Mouse (Mus musculus) CH12.LX (cell line): Measurements from ENCODE around the gene Frmd4a. TPM values are rescaled to one million over a fixed set of nuclear protein-coding genes. Genes with fewer than 3 reads are reported as not detected.

Experiments used
- DNase-seq: peaks from one replicate; pipeline ENCODE4 v3.0.0-alpha.2; 2013; ENCODE audit errors: extremely low read depth
- H3K27ac ChIP-seq: 2 replicates; pipeline ENCODE4 v1.5.1; 2012; ENCODE audit warnings: low read depth, mild to moderate bottlenecking, control low read depth, moderate library complexity; ENCODE audit not compliant: insufficient read depth
- H3K27me3 ChIP-seq: replicated peaks from 2 replicates; pipeline ENCODE3; 2012; ENCODE audit warnings: inconsistent platforms
- H3K36me3 ChIP-seq, 2 experiments: replicated peaks in 1 of 2; 2 replicates each; pipeline versions ENCODE3 to v1.6.1; 2012; ENCODE audit warnings: inconsistent platforms in 1 of 2, low read length in 1 of 2, mild to moderate bottlenecking in 1 of 2, mixed read lengths in 1 of 2, moderate library complexity in 1 of 2; ENCODE audit not compliant: control insufficient read depth in 1 of 2, insufficient read depth in 1 of 2
- H3K4me1 ChIP-seq, 2 experiments: 2 replicates each; pipeline ENCODE4 v1.6.1; 2012; ENCODE audit warnings: inconsistent platforms in 1 of 2, moderate library complexity in 1 of 2; ENCODE audit not compliant: insufficient read depth in 2 of 2, control insufficient read depth in 1 of 2
- H3K4me2 ChIP-seq: 2 replicates; pipeline ENCODE4 v1.6.1; 2012; ENCODE audit warnings: low read depth, mild to moderate bottlenecking, control low read depth; ENCODE audit not compliant: poor library complexity, insufficient read depth, severe bottlenecking
- H3K4me3 ChIP-seq, 3 experiments: fragments of 150-350 bp in 1 of 3; sonication (generic) in 1 of 3; replicated peaks in 1 of 3; 2 replicates each; pipeline versions ENCODE3 to v1.5.1; 2011 to 2012; ENCODE audit warnings: low read depth in 2 of 3, low read length in 2 of 3, mild to moderate bottlenecking in 2 of 3, moderate library complexity in 2 of 3, control low read depth in 1 of 3, improper control_type of control experiment in 1 of 3, inconsistent platforms in 1 of 3, mixed read lengths in 1 of 3; ENCODE audit not compliant: poor library complexity in 1 of 3
- H3K79me2 ChIP-seq: replicated peaks from 2 replicates; pipeline ENCODE4 v1.6.1; 2012; ENCODE audit warnings: mild to moderate bottlenecking, moderate library complexity; ENCODE audit not compliant: control insufficient read depth, poor library complexity, insufficient read depth, severe bottlenecking; ENCODE audit errors: extremely low read depth
- H3K9ac ChIP-seq: 2 replicates; pipeline ENCODE4 v1.6.1; 2012; ENCODE audit warnings: low read depth, mild to moderate bottlenecking, control low read depth, moderate library complexity; ENCODE audit not compliant: insufficient read depth
- H3K9me3 ChIP-seq: replicated peaks from 2 replicates; pipeline ENCODE3; 2012; ENCODE audit warnings: low read length, inconsistent platforms, mixed read lengths
- BHLHE40 ChIP-seq: IDR thresholded peaks from 2 replicates; pipeline ENCODE4 v1.6.1; 2011; ENCODE audit warnings: mild to moderate bottlenecking, low read depth, low read length, improper control_type of control experiment
- CHD1 ChIP-seq: IDR thresholded peaks from 2 replicates; pipeline ENCODE4 v1.6.1; 2012; ENCODE audit warnings: low read depth, low read length, improper control_type of control experiment, inconsistent platforms
- E2F4 ChIP-seq: IDR thresholded peaks from 2 replicates; pipeline ENCODE4 v1.6.1; 2011; ENCODE audit warnings: low read depth, low read length, improper control_type of control experiment; ENCODE audit not compliant: insufficient replicate concordance
- EP300 ChIP-seq: IDR thresholded peaks from 2 replicates; pipeline ENCODE4 v1.6.1; 2011; ENCODE audit warnings: low read length, improper control_type of control experiment
- ETS1 ChIP-seq: conservative IDR thresholded peaks from 2 replicates; pipeline ENCODE4 v1.6.1; 2012; ENCODE audit warnings: low read depth, mild to moderate bottlenecking, inconsistent platforms, low read length, improper control_type of control experiment, moderate library complexity
- IRF4 ChIP-seq: IDR thresholded peaks from 2 replicates; pipeline ENCODE4 v1.6.1; 2014; ENCODE audit warnings: low read depth, mild to moderate bottlenecking, inconsistent platforms, low read length, improper control_type of control experiment
- JUN ChIP-seq: IDR thresholded peaks from 2 replicates; pipeline ENCODE4 v1.6.1; 2011; ENCODE audit warnings: low read depth, mild to moderate bottlenecking, low read length, improper control_type of control experiment, moderate library complexity; ENCODE audit not compliant: insufficient read depth
- JUND ChIP-seq: conservative IDR thresholded peaks from 2 replicates; pipeline ENCODE4 v1.6.1; 2011; ENCODE audit warnings: low read depth, low read length, improper control_type of control experiment
- MAFK ChIP-seq: IDR thresholded peaks from 2 replicates; pipeline ENCODE4 v1.6.1; 2011; ENCODE audit warnings: low read length, improper control_type of control experiment; ENCODE audit not compliant: insufficient replicate concordance
- MAZ ChIP-seq: IDR thresholded peaks from 2 replicates; pipeline ENCODE4 v1.6.1; 2012; ENCODE audit warnings: low read depth, mild to moderate bottlenecking, inconsistent platforms, low read length, improper control_type of control experiment, moderate library complexity
- MEF2A ChIP-seq: IDR thresholded peaks from 2 replicates; pipeline ENCODE4 v1.6.1; 2014; ENCODE audit warnings: low read depth, mild to moderate bottlenecking, inconsistent platforms, low read length, improper control_type of control experiment, borderline replicate concordance
- MXI1 ChIP-seq: IDR thresholded peaks from 2 replicates; pipeline ENCODE4 v1.6.1; 2011; ENCODE audit warnings: mild to moderate bottlenecking, low read depth, low read length, improper control_type of control experiment
- NRF1 ChIP-seq: IDR thresholded peaks from 2 replicates; pipeline ENCODE4 v1.6.1; 2014; ENCODE audit warnings: low read depth, mild to moderate bottlenecking, inconsistent platforms, low read length, improper control_type of control experiment, moderate library complexity
- PAX5 ChIP-seq: IDR thresholded peaks from 2 replicates; pipeline ENCODE4 v1.6.1; 2012; ENCODE audit warnings: low read length, inconsistent platforms, mixed read lengths
- POLR2A ChIP-seq: IDR thresholded peaks from 2 replicates; pipeline ENCODE4 v1.6.1; 2011; ENCODE audit warnings: low read depth, mild to moderate bottlenecking, improper control_type of control experiment, low read length
- RAD21 ChIP-seq: IDR thresholded peaks from 2 replicates; pipeline ENCODE4 v1.6.1; 2011; ENCODE audit warnings: low read depth, mild to moderate bottlenecking, low read length, improper control_type of control experiment, moderate library complexity
- SMC3 ChIP-seq: IDR thresholded peaks from 2 replicates; pipeline ENCODE4 v1.6.1; 2011; ENCODE audit warnings: low read depth, low read length, improper control_type of control experiment
- TBP ChIP-seq: conservative IDR thresholded peaks from 2 replicates; pipeline ENCODE4 v1.6.1; 2011; ENCODE audit warnings: low read depth, low read length, improper control_type of control experiment
- TCF12 ChIP-seq: IDR thresholded peaks from 2 replicates; pipeline ENCODE4 v1.6.1; 2014; ENCODE audit warnings: low read depth, mild to moderate bottlenecking, inconsistent platforms, low read length, improper control_type of control experiment
- UBTF ChIP-seq: IDR thresholded peaks from 2 replicates; pipeline ENCODE4 v1.6.1; 2012; ENCODE audit warnings: low read depth, mild to moderate bottlenecking, inconsistent platforms, low read length, improper control_type of control experiment, moderate library complexity
- USF1 ChIP-seq: IDR thresholded peaks from 2 replicates; pipeline ENCODE4 v1.6.1; 2014; ENCODE audit warnings: low read depth, mild to moderate bottlenecking, inconsistent platforms, low read length, improper control_type of control experiment
- ZC3H11A ChIP-seq: IDR thresholded peaks from 2 replicates; pipeline ENCODE4 v1.6.1; 2012; ENCODE audit warnings: low read depth, mild to moderate bottlenecking, inconsistent platforms, low read length, improper control_type of control experiment
- ZMIZ1 ChIP-seq: IDR thresholded peaks from 2 replicates; pipeline ENCODE4 v1.6.1; 2012; ENCODE audit warnings: low read depth, mild to moderate bottlenecking, inconsistent platforms, low read length, improper control_type of control experiment
- ZNF384 ChIP-seq: IDR thresholded peaks from 2 replicates; pipeline ENCODE4 v1.6.1; 2012; ENCODE audit warnings: low read depth, low read length, improper control_type of control experiment, inconsistent platforms
- dilution Hi-C: fragments of 300-500 bp; cut with MboI; formaldehyde crosslinking; loops from 2 replicates; pipeline ENCODE4 v1.14.3; 2020; ENCODE audit warnings: low sequenced_read_pairs; ENCODE audit not compliant: extremely low pct_unique_long_range_greater_than_20kb, extremely low pct_ligation_motif_present
- in situ Hi-C: fragments of 300-500 bp; cut with MboI; formaldehyde crosslinking; loops from 3 replicates; pipeline ENCODE4 v1.14.3; 2019; ENCODE audit warnings: low sequenced_read_pairs, low pct_ligation_motif_present, low pct_unique_long_range_greater_than_20kb, mixed read lengths
- polyA plus RNA-seq: library from polyadenylated mRNA; unstranded; fragments of >175 nt; gene quantifications from 2 replicates; pipeline ENCODE4 v1.2.1, GENCODE M21; 2012; ENCODE audit warnings: low read depth; ENCODE audit not compliant: insufficient read length
- total RNA-seq, 2 experiments: library from RNA; depleted of rRNA; stranded (reverse); fragments of 300-350 nt in 1 of 2; fragments of >200 nt in 1 of 2; gene quantifications; 2 replicates each; pipeline ENCODE4 v1.2.3; 2012 to 2014

Gene Frmd4a
- total and polyA plus RNA-seq, 3 experiments: 0.13 to 2.0 (median 0.32) TPM

GRCm38 (mm10) chr2:4393046-4393445, 375.5 kb downstream of the Frmd4a start:
- Histone ChIP-seq H3K4me1 (peaks cover 2 to 7% of the 10 kb centered on the region in 2 experiments; a peak in 2 of 4 replicates), H3K9me3 (peaks cover 5% of the 10 kb centered on the region)

GRCm38 (mm10) chr2:4394641-4395040, 377.1 kb downstream of the Frmd4a start:
- Histone ChIP-seq H3K4me1 (peaks cover 2 to 7% of the 10 kb centered on the region in 2 experiments; a peak in 2 of 4 replicates), H3K9me3 (peaks cover 5% of the 10 kb centered on the region), H3K9ac (no peak overlapping the region), H3K4me3 (no peak overlapping the region), H3K27ac (no peak overlapping the region), H3K36me3 (no peaks in the 10 kb centered on the region), H3K27me3 (no peaks in the 10 kb centered on the region), H3K4me2 (no peak overlapping the region), H3K79me2 (no peaks in the 10 kb centered on the region)
- dilution Hi-C loops: no loop called here
- in situ Hi-C loops: no loop called here
- no peak for DNase-seq
- TF ChIP-seq NRF1 (no peak), ZNF384 (no peak), TCF12 (no peak), ZC3H11A (no peak), UBTF (no peak), SMC3 (no peak), ZMIZ1 (no peak)

More at GRCm38 (mm10) chr2:4393046-4393445, 375.5 kb downstream of the Frmd4a start:
- in situ Hi-C loops (no loop called here), dilution Hi-C loops (no loop called here)
- no peak overlapping the region for H3K9ac ChIP-seq
- H3K4me2 ChIP-seq: no peak overlapping the region
- no peaks in the 10 kb centered on the region for H3K79me2 ChIP-seq
- H3K27ac ChIP-seq: no peak overlapping the region
- DNase-seq: no peak
- TF ChIP-seq USF1 (no peak), PAX5 (no peak), CHD1 (no peak), ZNF384 (no peak), RAD21 (no peak), BHLHE40 (no peak), ETS1 (no peak), MAZ (no peak), JUN (no peak), IRF4 (no peak), MXI1 (no peak), TCF12 (no peak), MEF2A (no peak), E2F4 (no peak), POLR2A (no peak), JUND (no peak), EP300 (no peak), MAFK (no peak), TBP (no peak)
- no peaks in the 10 kb centered on the region for H3K27me3 ChIP-seq
- H3K36me3 ChIP-seq: no peaks in the 10 kb centered on the region
- no peak overlapping the region for H3K4me3 ChIP-seq
